Mouse (Mus musculus): ENCODE data around the gene B3gnt5. TPM values are rescaled to one million over a fixed set of nuclear protein-coding genes. Genes with fewer than 3 reads are reported as not detected.

Gene B3gnt5
- 0.20 and 0.26 TPM in 2 replicates for polyA plus RNA-seq (2012; rRNA removed)

DNA sequence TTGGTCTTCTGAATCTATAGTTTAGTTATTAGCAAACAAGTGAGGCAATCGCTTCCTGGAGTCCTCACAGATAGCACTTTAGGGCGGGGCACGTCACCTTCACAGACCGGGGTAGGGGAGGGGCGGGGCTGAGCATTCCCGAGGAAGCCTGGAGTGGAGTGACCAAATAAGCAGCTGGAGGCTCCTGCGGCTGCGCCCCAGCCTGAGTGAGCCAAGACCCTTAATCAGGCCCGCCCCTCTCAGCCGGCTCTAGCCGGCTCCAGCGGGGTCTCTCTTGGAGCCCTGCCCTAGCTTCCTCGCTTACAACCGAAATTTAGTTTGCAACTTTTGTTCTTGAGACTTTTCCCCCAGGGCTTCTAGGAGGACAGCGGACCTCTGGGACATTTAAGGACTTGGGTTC lies at the start of gene B3gnt5:
TSS of gene B3gnt5 (plus strand) at position 135 of the 400 bp plus-strand sequence.

Other genes starting within 250 kb of the B3gnt5 start
- not detected in 2 replicates for gene Olfr167, start 237.9 kb upstream of the B3gnt5 start, polyA plus RNA-seq (2012; rRNA removed)
- gene Olfr168, start 224.7 kb upstream of the B3gnt5 start, polyA plus RNA-seq (2012; rRNA removed) = not detected in 2 replicates
- not detected in 2 replicates for gene Olfr169, start 188.4 kb upstream of the B3gnt5 start, polyA plus RNA-seq (2012; rRNA removed)
- not detected in 2 replicates for gene Olfr170, start 148.3 kb upstream of the B3gnt5 start, polyA plus RNA-seq (2012; rRNA removed)
- gene Olfr171, start 130.3 kb upstream of the B3gnt5 start, polyA plus RNA-seq (2012; rRNA removed) = not detected in 2 replicates
- gene Lamp3, start 53.8 kb upstream of the B3gnt5 start, polyA plus RNA-seq (2012; rRNA removed) = not detected in 2 replicates
- gene Klhl6, start 222.8 kb downstream of the B3gnt5 start, polyA plus RNA-seq (2012; rRNA removed) = 10.0 and 10.8 TPM in 2 replicates